Mouse (Mus musculus) C2C12 (cell line): ENCODE data around the gene Tbc1d22b. TPM values are rescaled to one million over a fixed set of nuclear protein-coding genes. Genes with fewer than 3 reads are reported as not detected.

ENCODE experiments used
- H3K27me3 ChIP-seq: one replicate; pipeline ENCODE4 v1.6.1; 2011; ENCODE audit not compliant: control insufficient read depth, insufficient read depth, insufficient read length
- H3K36me3 ChIP-seq: one replicate; pipeline ENCODE4 v1.6.1; 2011; ENCODE audit not compliant: control insufficient read depth, insufficient read depth
- H3K4me3 ChIP-seq: one replicate; pipeline ENCODE4 v1.5.1; 2011; ENCODE audit warnings: mild to moderate bottlenecking, control low read depth; ENCODE audit not compliant: poor library complexity, insufficient read depth, severe bottlenecking
- H3K79me2 ChIP-seq: one replicate; pipeline ENCODE4 v1.6.1; 2011; ENCODE audit not compliant: control insufficient read depth, insufficient read depth
- H3K79me3 ChIP-seq: one replicate; pipeline ENCODE4 v1.6.1; 2011; ENCODE audit warnings: low read depth, control low read depth
- H3ac ChIP-seq: one replicate; pipeline ENCODE3; 2011; ENCODE audit warnings: low read depth; ENCODE audit not compliant: control insufficient read depth, insufficient read length
- CEBPB ChIP-seq: IDR thresholded peaks from one replicate; pipeline ENCODE4 v1.6.1; 2011; ENCODE audit warnings: low read depth, mild to moderate bottlenecking, control low read depth, moderate library complexity
- CTCF ChIP-seq: IDR thresholded peaks from one replicate; pipeline ENCODE4 v1.5.1; 2011; ENCODE audit not compliant: control insufficient read depth, insufficient read depth, insufficient read length
- FOSL1 ChIP-seq: IDR thresholded peaks from one replicate; pipeline ENCODE4 v1.8.0; 2011; ENCODE audit warnings: mild to moderate bottlenecking, low read length; ENCODE audit not compliant: poor library complexity, insufficient read depth, severe bottlenecking
- MAX ChIP-seq: IDR thresholded peaks from one replicate; pipeline ENCODE4 v1.6.1; 2011; ENCODE audit warnings: mild to moderate bottlenecking, control low read depth
- MYOD1 ChIP-seq: IDR thresholded peaks from one replicate; pipeline ENCODE4 v1.6.1; 2011; ENCODE audit warnings: low read depth; ENCODE audit not compliant: control insufficient read depth, insufficient read length
- MYOG ChIP-seq: IDR thresholded peaks from one replicate; pipeline ENCODE4 v1.6.1; 2011; ENCODE audit not compliant: control insufficient read depth, insufficient read length; ENCODE audit errors: extremely low read depth
- USF1 ChIP-seq: IDR thresholded peaks from one replicate; pipeline ENCODE4 v1.6.1; 2011; ENCODE audit warnings: low read depth, mild to moderate bottlenecking, control low read depth, moderate library complexity
- polyA plus RNA-seq: library from polyadenylated mRNA; unstranded; fragments of >200 nt; fragmentation: generic; extraction: Trizol; gene quantifications from one replicate; pipeline ENCODE4 v1.2.1, GENCODE M21; 2012; ENCODE audit warnings: missing spikeins

The Tbc1d22b gene
- polyA plus RNA-seq, 1 experiment, result 7.9 TPM

- Histone ChIP-seq H3ac (no peak overlapping the region), H3K79me2 (no peaks in the 10 kb centered on the region), H3K27me3 (no peaks in the 10 kb centered on the region), H3K36me3 (peaks cover 9% of the 10 kb centered on the region), H3K4me3 (no peak overlapping the region), H3K79me3 (no peaks in the 10 kb centered on the region)
- no peak for TF ChIP-seq FOSL1
- no peak for TF ChIP-seq MAX
- no peak for TF ChIP-seq MYOG
- TF ChIP-seq CTCF, result no peak
Observed at GRCm38 (mm10) chr17:29579579-29580126, 30.1 kb downstream of the Tbc1d22b start.

- H3K79me2 ChIP-seq, result no peaks in the 10 kb centered on the region
- H3ac ChIP-seq, result no peak overlapping the region
- H3K27me3 ChIP-seq, result no peaks in the 10 kb centered on the region
- H3K4me3 ChIP-seq, result no peak overlapping the region
- H3K36me3 ChIP-seq, result peaks cover 9% of the 10 kb centered on the region
- no peaks in the 10 kb centered on the region for H3K79me3 ChIP-seq
- no peak for TF ChIP-seq CEBPB
- TF ChIP-seq FOSL1, result no peak
- TF ChIP-seq USF1, result no peak
- TF ChIP-seq MAX, result no peak
- TF ChIP-seq MYOG, result no peak
- no peak for TF ChIP-seq MYOD1
- TF ChIP-seq CTCF, result no peak
Observed at GRCm38 (mm10) chr17:29583569-29583968, 34.0 kb downstream of the Tbc1d22b start.

DNA sequence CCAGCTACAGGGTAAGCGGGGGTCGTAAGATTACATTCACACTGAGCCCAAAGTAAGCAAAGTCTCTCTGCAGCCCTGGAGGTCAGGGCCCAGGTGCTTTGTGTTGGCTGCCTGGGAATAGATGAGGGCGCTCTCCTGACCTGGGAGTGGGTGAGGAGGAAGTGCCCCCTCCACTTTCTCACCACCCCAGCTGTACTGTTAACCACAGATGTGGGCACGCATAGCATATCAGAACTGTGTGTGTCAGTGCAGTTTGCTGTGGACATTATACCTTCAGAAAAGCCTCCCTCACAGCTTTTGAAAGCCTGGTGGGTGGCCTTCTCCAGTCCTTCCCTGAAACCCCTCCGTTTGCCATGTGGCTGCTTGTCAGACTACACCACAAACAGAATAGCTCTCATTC is 34.7 kb downstream of the Tbc1d22b start:
- Histone ChIP-seq H3K79me2 (no peaks in the 10 kb centered on the region), H3K36me3 (peaks cover 9% of the 10 kb centered on the region), H3K4me3 (no peak overlapping the region), H3ac (no peak overlapping the region), H3K27me3 (no peaks in the 10 kb centered on the region), H3K79me3 (no peaks in the 10 kb centered on the region)
- no peak for TF ChIP-seq MYOG
- no peak for TF ChIP-seq MYOD1
- no peak for TF ChIP-seq CTCF
- no peak for TF ChIP-seq CEBPB
- no peak for TF ChIP-seq USF1
- no peak for TF ChIP-seq MAX
- TF ChIP-seq FOSL1, result no peak

- no peaks in the 10 kb centered on the region for H3K27me3 ChIP-seq
- no peak for TF ChIP-seq CTCF
- TF ChIP-seq USF1, result no peak
- no peak for TF ChIP-seq MYOD1
- TF ChIP-seq MYOG, result no peak
- TF ChIP-seq MAX, result no peak
- no peak for TF ChIP-seq CEBPB
- TF ChIP-seq FOSL1, result no peak
- H3K36me3 ChIP-seq, result peaks cover 5% of the 10 kb centered on the region
- no peak overlapping the region for H3ac ChIP-seq
- H3K79me3 ChIP-seq, result no peaks in the 10 kb centered on the region
- no peak overlapping the region for H3K4me3 ChIP-seq
- no peaks in the 10 kb centered on the region for H3K79me2 ChIP-seq
Observed at GRCm38 (mm10) chr17:29584737-29585136, 35.2 kb downstream of the Tbc1d22b start.

DNA sequence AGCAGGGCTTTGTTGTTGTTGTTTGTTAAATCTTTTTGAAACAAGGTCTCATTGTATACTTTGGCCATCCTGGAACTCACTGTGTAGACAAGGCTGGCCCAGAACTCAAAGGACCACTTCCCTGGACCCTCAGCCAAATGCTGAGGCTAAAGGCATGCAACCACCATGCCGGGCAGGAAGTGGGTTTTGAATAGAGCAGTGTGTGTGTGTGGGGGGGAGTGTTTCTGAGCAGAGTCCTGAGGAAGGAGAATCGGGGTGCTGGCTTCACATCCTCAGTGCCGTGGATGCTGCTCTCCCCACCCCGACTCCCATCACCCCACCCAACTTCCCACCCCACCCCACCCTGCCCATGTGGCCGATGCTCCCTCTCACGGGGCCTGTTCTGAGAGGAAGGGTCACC is 35.9 kb downstream of the Tbc1d22b start:
- H3K36me3 ChIP-seq, result peaks cover 3% of the 10 kb centered on the region
- H3K79me3 ChIP-seq, result no peaks in the 10 kb centered on the region
- H3ac ChIP-seq, result no peak overlapping the region
- H3K4me3 ChIP-seq, result no peak overlapping the region
- no peaks in the 10 kb centered on the region for H3K27me3 ChIP-seq
- TF ChIP-seq USF1 (no peak), CTCF (no peak), MAX (no peak), MYOG (no peak), CEBPB (no peak), FOSL1 (no peak), MYOD1 (no peak)
- no peaks in the 10 kb centered on the region for H3K79me2 ChIP-seq

GRCm38 (mm10) chr17:29586921-29587320 is 37.3 kb downstream of the Tbc1d22b start:
- Histone ChIP-seq H3K27me3 (no peaks in the 10 kb centered on the region), H3ac (no peak overlapping the region), H3K4me3 (no peak overlapping the region), H3K79me2 (no peaks in the 10 kb centered on the region), H3K79me3 (no peaks in the 10 kb centered on the region), H3K36me3 (peaks cover 3% of the 10 kb centered on the region)
- TF ChIP-seq MYOD1 (no peak), CTCF (no peak), MYOG (no peak), MAX (no peak), CEBPB (no peak), FOSL1 (no peak)
